Mouse (Mus musculus) embryonic fibroblast, embryonic 13.5 days (primary cell): ENCODE data around the gene Galnt17. TPM values are rescaled to one million over a fixed set of nuclear protein-coding genes. Genes with fewer than 3 reads are reported as not detected.

Source experiments
- H3K27ac ChIP-seq: 2 replicates; pipeline ENCODE4 v1.5.1; 2012; ENCODE audit warnings: low read length, control low read depth, inconsistent platforms; ENCODE audit not compliant: insufficient read depth
- H3K4me1 ChIP-seq: 2 replicates; pipeline ENCODE4 v1.6.1; 2011; ENCODE audit warnings: low read length; ENCODE audit not compliant: control insufficient read depth, insufficient read depth
- H3K4me3 ChIP-seq: 2 replicates; pipeline ENCODE4 v1.5.1; 2011; ENCODE audit warnings: mild to moderate bottlenecking, control low read depth, low read length; ENCODE audit not compliant: insufficient read depth
- CTCF ChIP-seq: IDR thresholded peaks from 2 replicates; pipeline ENCODE4 v1.5.1; 2011; ENCODE audit warnings: mild to moderate bottlenecking, control low read depth, low read length, moderate library complexity, borderline replicate concordance; ENCODE audit not compliant: insufficient read depth
- POLR2A ChIP-seq: IDR thresholded peaks from 2 replicates; pipeline ENCODE4 v1.6.1; 2011; ENCODE audit warnings: low read depth, mild to moderate bottlenecking, control low read depth, low read length, moderate library complexity
- polyA plus RNA-seq: library from polyadenylated mRNA; stranded (reverse); fragments of >200 nt; gene quantifications from 2 replicates; pipeline ENCODE4 v1.2.4, GENCODE M21; 2011; ENCODE audit warnings: low read depth; ENCODE audit not compliant: missing spikeins, insufficient read length

Galnt17 gene
- polyA plus RNA-seq, 1 experiment: 34.5 TPM

DNA sequence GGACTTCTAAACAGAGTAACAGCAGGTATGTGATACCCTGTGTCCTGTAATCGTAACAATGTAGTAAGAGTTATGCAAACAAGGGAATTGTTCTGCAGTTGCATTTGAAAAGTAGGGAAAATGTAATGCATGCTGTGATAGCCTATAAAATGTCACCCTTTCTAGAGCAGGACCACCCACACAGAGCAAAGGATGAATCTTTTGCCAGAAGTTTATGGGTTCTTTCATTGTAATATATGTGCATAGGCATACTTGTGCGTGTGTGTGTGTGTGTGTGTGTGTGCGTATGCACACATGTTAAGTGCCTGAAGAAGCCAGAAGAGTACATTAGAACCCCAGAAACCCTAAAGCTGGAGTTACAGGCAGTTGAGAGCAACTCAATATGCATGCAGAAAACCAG lies 59.9 kb downstream of the Galnt17 start:
- no peak for TF ChIP-seq CTCF
- Histone ChIP-seq H3K27ac (no peak overlapping the region), H3K4me1 (peaks cover 11% of the 10 kb centered on the region), H3K4me3 (no peak overlapping the region)

DNA sequence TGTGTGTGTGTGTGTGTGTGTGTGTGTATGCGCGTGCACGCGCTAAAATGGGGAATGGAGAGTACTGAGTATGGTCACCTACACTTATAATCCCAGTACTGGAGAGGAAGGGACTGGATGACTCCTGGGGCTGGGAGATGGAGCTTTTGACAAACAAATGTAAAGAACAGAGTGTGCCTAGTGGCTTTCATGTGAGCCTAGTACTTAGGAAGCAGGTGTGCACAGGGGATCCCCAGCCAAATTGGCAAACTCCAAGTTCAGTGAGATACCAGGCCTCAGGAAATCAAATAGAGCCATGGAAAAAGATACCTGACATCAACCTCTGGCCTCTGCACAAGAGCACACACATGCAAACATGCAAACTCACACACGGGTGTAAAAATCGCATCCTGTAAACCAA lies 61.7 kb downstream of the Galnt17 start:
- TF ChIP-seq CTCF: no peak
- TF ChIP-seq POLR2A: no peak
- Histone ChIP-seq H3K27ac (no peak overlapping the region), H3K4me1 (peaks cover 11% of the 10 kb centered on the region), H3K4me3 (no peak overlapping the region)

DNA sequence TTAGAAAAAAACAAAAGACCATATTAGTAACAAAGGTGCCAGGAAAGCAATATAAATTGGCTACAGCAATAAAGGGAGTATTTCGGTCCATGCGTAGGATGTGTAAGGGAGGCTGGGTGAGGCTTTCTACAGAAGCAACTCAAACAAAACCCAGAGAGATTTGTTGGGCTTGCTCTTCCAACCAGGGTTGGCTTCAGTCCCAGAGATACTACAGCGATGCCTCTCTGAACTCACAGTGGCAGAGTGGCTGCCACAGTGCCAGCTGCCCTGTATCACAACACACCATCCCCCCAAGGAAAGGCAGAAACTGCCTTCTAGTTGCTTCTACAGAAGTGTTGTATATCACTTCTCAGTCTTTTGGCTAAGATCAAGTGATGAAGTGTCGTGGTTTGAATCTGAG lies 66.6 kb downstream of the Galnt17 start:
- no peak overlapping the region for H3K27ac ChIP-seq
- TF ChIP-seq POLR2A (no peak), CTCF (no peak)
- no peak overlapping the region for H3K4me3 ChIP-seq
- H3K4me1 ChIP-seq: no peaks in the 10 kb centered on the region

DNA sequence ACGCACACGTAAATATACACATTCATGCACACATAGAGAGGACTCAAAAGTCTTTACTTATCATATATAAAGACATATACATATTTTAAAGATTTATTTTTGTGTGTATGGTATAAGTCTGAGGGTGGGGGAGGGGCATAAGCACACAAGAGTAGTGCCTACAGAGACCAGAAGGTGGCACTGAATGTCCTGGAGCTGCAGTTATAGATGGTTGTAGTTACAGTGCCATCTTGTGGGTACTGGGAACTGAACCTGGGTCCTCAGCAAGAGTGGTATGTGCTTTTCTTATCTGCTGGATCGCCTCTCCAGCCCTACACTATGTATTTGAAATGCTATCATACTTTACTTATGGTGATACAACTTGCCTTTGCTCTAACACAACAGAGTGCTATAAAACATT lies 68.5 kb downstream of the Galnt17 start:
- TF ChIP-seq CTCF (no peak), POLR2A (no peak)
- H3K4me1 ChIP-seq: no peaks in the 10 kb centered on the region
- H3K4me3 ChIP-seq: no peak overlapping the region
- H3K27ac ChIP-seq: no peak overlapping the region

DNA sequence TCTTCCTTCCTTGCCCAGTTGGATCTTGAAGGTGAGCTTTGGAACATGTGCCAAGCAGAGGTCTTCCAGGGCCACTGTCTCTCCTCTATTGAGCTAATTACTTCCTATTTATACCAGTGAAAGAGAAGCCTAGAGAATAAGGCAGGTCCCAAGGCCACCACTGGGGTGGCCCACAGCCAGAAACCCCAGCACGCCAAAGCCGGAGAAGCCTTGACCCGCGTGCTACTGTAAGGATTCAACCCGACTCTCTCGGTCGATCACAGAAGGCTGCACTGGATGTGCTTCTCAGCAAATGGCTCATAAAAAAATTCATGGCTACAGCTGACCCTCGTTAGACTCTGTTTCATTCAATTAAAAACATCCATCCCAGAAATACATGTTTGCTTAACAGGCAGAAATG lies 71.4 kb downstream of the Galnt17 start:
- TF ChIP-seq POLR2A: no peak
- no peak for TF ChIP-seq CTCF
- Histone ChIP-seq H3K27ac (no peak overlapping the region), H3K4me3 (no peak overlapping the region), H3K4me1 (no peaks in the 10 kb centered on the region)

DNA sequence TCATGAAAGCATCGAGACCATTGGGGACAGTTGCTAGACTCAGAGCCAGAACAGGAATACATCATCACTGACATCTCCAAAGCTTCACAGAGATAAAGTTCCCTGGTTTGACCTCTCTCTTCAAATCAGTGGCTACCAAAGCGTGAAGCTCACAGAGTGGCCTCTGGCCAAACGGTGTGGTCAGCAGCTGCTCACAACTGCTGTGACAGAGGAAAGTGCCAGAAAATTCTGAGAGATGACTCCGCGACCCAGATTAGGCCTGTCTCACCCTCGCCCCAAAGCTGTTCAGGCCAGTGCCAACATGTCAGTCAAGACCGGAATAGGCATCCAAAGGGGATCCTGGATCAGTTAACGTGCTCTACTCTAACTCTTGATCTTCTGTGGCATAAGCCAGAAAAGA lies 74.5 kb downstream of the Galnt17 start:
- TF ChIP-seq CTCF (no peak), POLR2A (no peak)
- no peaks in the 10 kb centered on the region for H3K4me1 ChIP-seq

DNA sequence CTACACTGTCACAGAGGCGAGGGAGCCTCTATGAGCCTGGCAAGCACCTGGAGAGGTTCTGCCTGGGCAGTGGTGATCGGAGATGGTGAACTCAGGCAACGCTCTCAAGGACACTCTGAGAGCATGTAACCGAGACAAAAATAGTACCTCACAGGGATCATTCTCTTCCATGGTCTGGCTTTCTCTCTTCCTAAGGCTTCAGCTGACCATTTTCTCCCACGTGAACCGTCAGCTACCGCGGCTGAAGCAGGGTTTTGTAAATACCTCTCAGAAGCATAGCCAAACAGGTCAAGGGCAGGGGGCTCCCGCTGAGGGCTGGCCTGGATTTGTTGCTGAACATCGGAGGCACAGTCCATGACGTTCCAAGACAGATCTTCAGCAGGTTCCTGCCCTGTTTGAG lies 77.2 kb downstream of the Galnt17 start:
- TF ChIP-seq CTCF (no peak), POLR2A (no peak)
- H3K4me3 ChIP-seq: no peak overlapping the region
- H3K27ac ChIP-seq: no peak overlapping the region
- H3K4me1 ChIP-seq: no peaks in the 10 kb centered on the region

More for the DNA sequence above, 74.5 kb downstream of the Galnt17 start:
- Histone ChIP-seq H3K27ac (no peak overlapping the region), H3K4me3 (no peak overlapping the region)

DNA sequence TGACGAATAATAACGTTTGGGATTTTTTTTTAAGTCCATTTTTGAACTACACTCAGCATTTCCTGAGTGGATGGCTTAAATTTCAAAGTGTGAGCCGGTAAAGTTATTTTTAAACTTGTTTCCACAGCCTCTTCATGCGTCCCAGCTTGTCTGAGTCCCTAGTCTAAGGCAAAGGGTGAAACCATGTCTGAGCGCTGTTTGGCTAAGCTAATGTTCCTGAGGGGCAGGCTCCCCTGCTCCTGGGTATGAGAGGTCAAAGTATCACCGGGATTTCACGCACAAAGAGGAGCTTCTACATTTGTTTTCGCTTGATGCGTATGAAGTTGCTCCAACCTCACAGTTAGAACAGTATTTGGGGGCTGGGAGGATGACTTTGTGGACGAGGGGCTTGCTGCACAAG lies 78.6 kb downstream of the Galnt17 start:
- no peaks in the 10 kb centered on the region for H3K4me1 ChIP-seq
- TF ChIP-seq CTCF: no peak
- no peak for TF ChIP-seq POLR2A
- no peak overlapping the region for H3K27ac ChIP-seq
- H3K4me3 ChIP-seq: no peak overlapping the region

DNA sequence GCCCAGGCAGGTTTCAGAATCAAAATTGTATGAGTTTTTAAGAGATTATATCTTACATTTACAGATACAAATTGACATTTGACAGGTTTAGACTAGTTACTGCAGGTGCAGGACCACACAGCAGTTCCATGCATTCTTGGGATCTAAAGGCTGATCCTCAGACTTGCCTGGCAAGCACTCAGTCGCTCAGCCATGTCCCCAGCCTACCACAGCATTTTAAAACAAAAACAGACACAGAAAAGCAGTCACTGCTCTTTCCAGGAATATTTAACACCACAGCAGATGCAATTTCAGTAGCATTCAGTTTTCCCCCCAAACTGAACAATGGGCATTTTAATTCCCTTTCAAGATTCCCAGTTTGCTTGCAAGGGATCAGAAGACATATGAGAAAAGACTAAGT lies 84.9 kb downstream of the Galnt17 start:
- TF ChIP-seq POLR2A: no peak
- no peak for TF ChIP-seq CTCF
- H3K4me1 ChIP-seq: 0 out of 2 replicates have a peak, but pooled peaks cover 3% of the 10 kb centered on the region
- no peak overlapping the region for H3K27ac ChIP-seq
- no peak overlapping the region for H3K4me3 ChIP-seq

DNA sequence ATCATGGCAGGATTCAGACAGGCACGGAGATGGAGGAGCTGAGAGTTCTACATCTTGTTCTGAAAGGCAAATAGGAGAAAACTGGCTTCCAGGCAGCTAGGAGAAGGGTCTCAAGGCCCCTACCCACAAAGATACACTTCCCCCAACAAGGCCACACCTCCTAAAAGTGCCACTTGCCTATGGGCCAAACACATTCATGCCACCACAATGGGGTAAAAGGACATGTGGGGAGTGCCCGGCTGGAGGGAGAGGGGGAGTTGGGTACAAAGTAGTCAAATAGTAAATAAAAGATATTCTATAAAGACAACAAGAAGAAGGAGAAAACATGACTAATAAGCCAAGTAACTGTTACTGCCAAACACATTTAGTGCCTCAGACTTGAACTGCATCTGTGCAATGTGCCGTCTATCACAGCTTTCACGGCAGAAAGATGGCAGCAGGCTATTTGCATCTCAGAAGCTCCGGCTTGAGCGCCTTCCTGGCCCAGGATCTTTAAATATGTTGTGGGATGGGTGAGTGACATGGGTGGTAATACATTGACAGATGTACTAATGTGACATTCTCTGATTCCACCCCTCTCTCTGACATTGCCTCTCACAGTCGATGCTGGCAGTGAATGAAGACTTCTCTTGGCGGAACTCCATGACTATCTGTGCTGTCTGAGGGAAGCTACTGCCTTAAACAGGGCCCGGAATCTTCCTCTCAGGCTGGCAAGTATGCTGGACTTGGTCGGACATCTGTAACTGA lies 85.6 kb downstream of the Galnt17 start:
- Histone ChIP-seq H3K4me3 (no peak overlapping the region), H3K4me1 (0 out of 2 replicates have a peak, but pooled peaks cover 3% of the 10 kb centered on the region), H3K27ac (no peak overlapping the region)
- TF ChIP-seq POLR2A (no peak), CTCF (no peak)
